Mouse (Mus musculus) limb, embryonic 14.5 days (tissue): ENCODE data around the gene Lpp. TPM values are rescaled to one million over a fixed set of nuclear protein-coding genes. Genes with fewer than 3 reads are reported as not detected.

Experiments used
- ATAC-seq: fragments of 200-750 bp; cut with Nextera tagmentation; 2 replicates; pipeline ENCODE4 v1.8.0; 2017; ENCODE audit warnings: low read depth, moderate number of reproducible peaks, moderate TSS enrichment; ENCODE audit not compliant: low FRiP score
- DNase-seq: peaks from one replicate; pipeline ENCODE4 v3.0.0-alpha.2; 2015; ENCODE audit warnings: low spot score
- H3K27ac ChIP-seq: fragments of 300-500 bp; sonication (generic); replicated peaks from 2 replicates; pipeline ENCODE4 v1.5.1; 2014; ENCODE audit warnings: low read depth, mild to moderate bottlenecking, low read length, moderate library complexity, mixed read lengths
- H3K27me3 ChIP-seq: fragments of 300-500 bp; sonication (generic); 2 replicates; pipeline ENCODE4 v1.6.1; 2014; ENCODE audit warnings: low read length, mixed read lengths; ENCODE audit not compliant: control insufficient read depth, insufficient read depth
- H3K36me3 ChIP-seq: fragments of 300-500 bp; sonication (generic); 2 replicates; pipeline ENCODE4 v1.6.1; 2014; ENCODE audit warnings: mild to moderate bottlenecking, low read length, moderate library complexity, mixed read lengths; ENCODE audit not compliant: control insufficient read depth, insufficient read depth
- H3K4me1 ChIP-seq: fragments of 300-500 bp; sonication (generic); 2 replicates; pipeline ENCODE4 v1.6.1; 2014; ENCODE audit warnings: antibody characterized with exemption, low read length, mixed read lengths; ENCODE audit not compliant: control insufficient read depth, insufficient read depth
- H3K4me2 ChIP-seq: fragments of 300-500 bp; sonication (generic); replicated peaks from 2 replicates; pipeline ENCODE4 v1.6.1; 2014; ENCODE audit warnings: low read depth, mild to moderate bottlenecking, low read length, moderate library complexity; ENCODE audit not compliant: severe bottlenecking
- H3K4me3 ChIP-seq: fragments of 300-500 bp; sonication (generic); replicated peaks from 2 replicates; pipeline ENCODE4 v1.5.1; 2014; ENCODE audit warnings: low read length
- H3K9ac ChIP-seq: fragments of 300-500 bp; sonication (generic); 2 replicates; pipeline ENCODE4 v1.6.1; 2014; ENCODE audit warnings: mild to moderate bottlenecking, low read depth, low read length, moderate library complexity; ENCODE audit not compliant: severe bottlenecking
- H3K9me3 ChIP-seq: fragments of 300-500 bp; sonication (generic); 2 replicates; pipeline ENCODE4 v1.6.1; 2016; ENCODE audit warnings: low read length; ENCODE audit not compliant: control insufficient read depth
- POLR2A ChIP-seq: fragments of 200-500 bp; IDR thresholded peaks from 2 replicates; pipeline ENCODE4 v1.8.0; 2012; ENCODE audit warnings: inconsistent platforms, mild to moderate bottlenecking, moderate library complexity, borderline replicate concordance; ENCODE audit not compliant: insufficient read depth, insufficient read length; ENCODE audit errors: extremely low read depth
- WGBS: fragments of 180-500 bp; shearing (Covaris S2); extraction: QIAGEN DNeasy Blood & Tissue Kit; methylation state at CpG from one replicate; pipeline ENCODE4 v1.1.7; 2014; 5-methylcytosine and 5-hydroxymethylcytosine counted together
- polyA plus RNA-seq, 2 experiments: library from polyadenylated mRNA; depleted of rRNA in 1 of 2; stranded (reverse) in 1 of 2; unstranded in 1 of 2; fragments of >200 nt; fragmentation: Nextera tagmentation in 1 of 2; extraction: Ambion mirVana in 1 of 2; gene quantifications; 2 replicates each; pipeline versions ENCODE4 v1.2.1 to v1.2.3; 2012 to 2014

Gene Lpp
- polyA plus RNA-seq, 2 experiments: 15.1 to 46.7 TPM

GRCm38 (mm10) chr16:24367506-24367905 is 25.8 kb upstream of the Lpp start:
- peaks cover 9% of the 10 kb centered on the region for H3K4me1 ChIP-seq
- H3K4me2 ChIP-seq: 0 out of 2 replicates have a peak overlapping the region, but pooled peaks have one; percentile 6
- no peak overlapping the region for H3K4me3 ChIP-seq
- peak; percentile 43 for DNase-seq
- no peak for TF ChIP-seq POLR2A
- H3K9me3 ChIP-seq: no peaks in the 10 kb centered on the region
- H3K27ac ChIP-seq: no peak overlapping the region
- no peaks in the 10 kb centered on the region for H3K36me3 ChIP-seq
- H3K9ac ChIP-seq: no peak overlapping the region
- 11% methylated on average over 7 of the region's 7 CpGs for WGBS
- no peaks in the 10 kb centered on the region for H3K27me3 ChIP-seq
- no peak; the same call in 1 of the 2 replicates for ATAC-seq

- no peak overlapping the region for H3K27ac ChIP-seq
- H3K9me3 ChIP-seq: no peaks in the 10 kb centered on the region
- no peaks in the 10 kb centered on the region for H3K36me3 ChIP-seq
- no peaks in the 10 kb centered on the region for H3K4me1 ChIP-seq
- H3K9ac ChIP-seq: no peak overlapping the region
- H3K27me3 ChIP-seq: no peaks in the 10 kb centered on the region
- H3K4me2 ChIP-seq: no peak overlapping the region
- no peak for TF ChIP-seq POLR2A
- H3K4me3 ChIP-seq: no peak overlapping the region
- no peak for DNase-seq
- no peak for ATAC-seq
Observed at GRCm38 (mm10) chr16:24376478-24376877, 16.8 kb upstream of the Lpp start.

GRCm38 (mm10) chr16:24390596-24390995 is 2.7 kb upstream of the Lpp start:
- no peaks in the 10 kb centered on the region for H3K36me3 ChIP-seq
- peaks cover 14% of the 10 kb centered on the region for H3K4me1 ChIP-seq
- TF ChIP-seq POLR2A: no peak
- ATAC-seq: no peak
- no peak overlapping the region for H3K4me2 ChIP-seq
- DNase-seq: no peak
- 89% methylated on average over 5 of the region's 5 CpGs for WGBS
- no peaks in the 10 kb centered on the region for H3K9me3 ChIP-seq
- no peak overlapping the region for H3K4me3 ChIP-seq
- no peak overlapping the region for H3K27ac ChIP-seq
- H3K9ac ChIP-seq: no peak overlapping the region
- H3K27me3 ChIP-seq: no peaks in the 10 kb centered on the region

GRCm38 (mm10) chr16:24391111-24391510 is 2.2 kb upstream of the Lpp start:
- DNase-seq (no peak), ATAC-seq (no peak)
- peaks cover 14% of the 10 kb centered on the region for H3K4me1 ChIP-seq
- H3K36me3 ChIP-seq: no peaks in the 10 kb centered on the region
- H3K27me3 ChIP-seq: no peaks in the 10 kb centered on the region
- H3K4me2 ChIP-seq: no peak overlapping the region
- no peaks in the 10 kb centered on the region for H3K9me3 ChIP-seq
- TF ChIP-seq POLR2A: no peak
- whole genome bisulfite sequencing: 86% methylated on average over 3 of the region's 3 CpGs
- no peak overlapping the region for H3K4me3 ChIP-seq
- H3K27ac ChIP-seq: no peak overlapping the region
- H3K9ac ChIP-seq: no peak overlapping the region

GRCm38 (mm10) chr16:24391901-24392300 is 1.4 kb upstream of the Lpp start:
- no peak overlapping the region for H3K4me3 ChIP-seq

More at GRCm38 (mm10) chr16:24391901-24392300, 1.4 kb upstream of the Lpp start:
- H3K27ac ChIP-seq: no peak overlapping the region
- H3K9me3 ChIP-seq: no peaks in the 10 kb centered on the region
- H3K4me2 ChIP-seq: peak overlapping the region; percentile 75; the same call in 1 of the 2 replicates
- DNase-seq (no peak), ATAC-seq (no peak)
- no peaks in the 10 kb centered on the region for H3K27me3 ChIP-seq
- no peak overlapping the region for H3K9ac ChIP-seq
- no peak for TF ChIP-seq POLR2A
- H3K4me1 ChIP-seq: peaks cover 17% of the 10 kb centered on the region
- H3K36me3 ChIP-seq: no peaks in the 10 kb centered on the region
- WGBS: 90% methylated on average over 7 of the region's 7 CpGs
